9 mouse cellular contexts compared by ENCODE assay signal in genomic region chr16:4651624-4652023, GRCm38 (mm10). TPM values are rescaled to one million over a fixed set of nuclear protein-coding genes. Genes with fewer than 3 reads are reported as not detected.
DNase-seq lines count a peak whose midpoint lies in the region; ATAC-seq and TF ChIP-seq lines count a peak whose summit lies in the region.
"Had no signal": no experiment of that assay in that cellular context is flagged by ENCODE, and none has a peak within 500 bp of the region (broad histone marks: within the 10 kb centered on the region; RNA-seq: fewer than 3 reads in every experiment).

No protein-coding gene starts in this region.

- H3K27ac ChIP-seq in heart, embryonic 14.5 days (replicated peaks in 1 of 2; ENCODE audit: control insufficient read depth in 1 of 2, insufficient read depth in 1 of 2, low read depth in 2 of 2, low read length in 2 of 2): 0 out of 4 replicates have a peak overlapping the region, but pooled peaks have one; percentile 8 to 24
- H3K27ac ChIP-seq in neural tube, embryonic 15.5 days (replicated peaks): no peak overlapping the region
- peak overlapping the region; percentile 70 for H3K27ac ChIP-seq in embryonic fibroblast, embryonic 13.5 days (ENCODE audit: insufficient read depth, low read length)
- no peak overlapping the region for H3K27ac ChIP-seq in stomach, postnatal 0 days (replicated peaks)
- H3K27ac ChIP-seq in liver, embryonic 11.5 days (ENCODE audit: low read depth, low read length): no peak overlapping the region

- no peak overlapping the region for H3K4me3 ChIP-seq in heart, embryonic 14.5 days (ENCODE audit: control insufficient read depth in 1 of 2, insufficient read depth in 1 of 2, low read depth in 1 of 2, low read length in 2 of 2)
- H3K4me3 ChIP-seq in neural tube, embryonic 15.5 days (replicated peaks): no peak overlapping the region
- no peak overlapping the region for H3K4me3 ChIP-seq in embryonic fibroblast, embryonic 13.5 days (ENCODE audit: insufficient read depth, low read length)
- no peak overlapping the region for H3K4me3 ChIP-seq in stomach, postnatal 0 days (ENCODE audit: low read depth, low read length)
- no peak overlapping the region for H3K4me3 ChIP-seq in liver, embryonic 11.5 days (ENCODE audit: low read depth, low read length)

- peaks cover 56% of the 10 kb centered on the region for H3K36me3 ChIP-seq in heart, embryonic 14.5 days (ENCODE audit: control insufficient read depth, insufficient read depth, low read length)
- peaks cover 55% of the 10 kb centered on the region for H3K36me3 ChIP-seq in neural tube, embryonic 15.5 days
- peaks cover 16% of the 10 kb centered on the region for H3K36me3 ChIP-seq in stomach, postnatal 0 days (ENCODE audit: control insufficient read depth, insufficient read depth, low read length)
- peaks cover 20% of the 10 kb centered on the region for H3K36me3 ChIP-seq in liver, embryonic 11.5 days (ENCODE audit: control insufficient read depth, insufficient read depth, low read length)

- no peak overlapping the region for H3K9ac ChIP-seq in heart, embryonic 14.5 days (ENCODE audit: low read length)
- H3K9ac ChIP-seq in neural tube, embryonic 15.5 days (replicated peaks): no peak overlapping the region
- H3K9ac ChIP-seq in stomach, postnatal 0 days (ENCODE audit: low read length): peak overlapping the region; percentile 23; the same call in 1 of the 2 replicates
- H3K9ac ChIP-seq in liver, embryonic 11.5 days (ENCODE audit: low read depth, low read length): no peak overlapping the region

- no peak overlapping the region for H3K4me2 ChIP-seq in heart, embryonic 14.5 days (ENCODE audit: low read length)
- H3K4me2 ChIP-seq in neural tube, embryonic 15.5 days: no peak overlapping the region
- no peak overlapping the region for H3K4me2 ChIP-seq in stomach, postnatal 0 days (replicated peaks; ENCODE audit: low read depth)
- no peak overlapping the region for H3K4me2 ChIP-seq in liver, embryonic 11.5 days

- no peak for ATAC-seq in heart, embryonic 14.5 days (ENCODE audit: insufficient number of reproducible peaks, insufficient read depth, low FRiP score, low read depth)
- no peak for ATAC-seq in neural tube, embryonic 15.5 days (ENCODE audit: low FRiP score)
- no peak for ATAC-seq in stomach, postnatal 0 days (ENCODE audit: low FRiP score, low TSS enrichment)
- no peak for ATAC-seq in liver, embryonic 11.5 days (replicated peaks; ENCODE audit: low FRiP score)

- WGBS in heart, embryonic 14.5 days: 70% methylated on average over 7 of the region's 7 CpGs
- 59% methylated on average over 7 of the region's 7 CpGs for WGBS in neural tube, embryonic 15.5 days
- 71% methylated on average over 7 of the region's 7 CpGs for WGBS in stomach, postnatal 0 days
- WGBS in liver, embryonic 11.5 days: 81% methylated on average over 7 of the region's 7 CpGs

- no peak for TF ChIP-seq POLR2A in embryonic fibroblast, embryonic 13.5 days (IDR thresholded peaks at IDR 0.05; ENCODE audit: low read depth, low read length)

- TF ChIP-seq CTCF in embryonic fibroblast, embryonic 13.5 days (IDR thresholded peaks at IDR 0.05; ENCODE audit: borderline replicate concordance, insufficient read depth, low read length): no peak
- no peak for TF ChIP-seq CTCF in stomach, postnatal 0 days (IDR thresholded peaks at IDR 0.05; ENCODE audit: low read depth)

- H3K9me3 ChIP-seq in heart, embryonic 14.5 days (ENCODE audit: control insufficient read depth, low read length): no peaks in the 10 kb centered on the region
- H3K9me3 ChIP-seq in neural tube, embryonic 15.5 days (replicated peaks): no peaks in the 10 kb centered on the region
- H3K9me3 ChIP-seq in stomach, postnatal 0 days (ENCODE audit: control insufficient read depth, low read length): no peaks in the 10 kb centered on the region
- H3K9me3 ChIP-seq in liver, embryonic 11.5 days (ENCODE audit: control insufficient read depth, low read length): no peaks in the 10 kb centered on the region

- H3K4me1 ChIP-seq in heart, embryonic 14.5 days (ENCODE audit: control insufficient read depth in 2 of 2, insufficient read depth in 2 of 2, low read length in 2 of 2): peaks cover 56 to 67% of the 10 kb centered on the region in 2 experiments
- peaks cover 27% of the 10 kb centered on the region for H3K4me1 ChIP-seq in neural tube, embryonic 15.5 days
- peaks cover 42% of the 10 kb centered on the region for H3K4me1 ChIP-seq in embryonic fibroblast, embryonic 13.5 days (ENCODE audit: control insufficient read depth, insufficient read depth, low read length)
- peaks cover 5% of the 10 kb centered on the region for H3K4me1 ChIP-seq in stomach, postnatal 0 days (replicated peaks; ENCODE audit: control insufficient read depth, insufficient read depth)
- H3K4me1 ChIP-seq in liver, embryonic 11.5 days (replicated peaks; ENCODE audit: control insufficient read depth, insufficient read depth, low read length): peaks cover 17% of the 10 kb centered on the region

- TF ChIP-seq EP300 in stomach, postnatal 0 days (optimal IDR thresholded peaks at IDR 0.05): no peak

- no peak for DNase-seq in heart, adult 18-20 months
- peak; percentile 55 for DNase-seq in neural tube, embryonic 10.5 days (ENCODE audit: extremely low spot score, low spot score)
- DNase-seq in stomach, postnatal 0 days (ENCODE audit: low spot score): no peak
- DNase-seq in layer of hippocampus, adult 8-10 months (ENCODE audit: low spot score in 2 of 2): no peak
- no peak for DNase-seq in liver, embryonic 11.5 days (ENCODE audit: low spot score)
- DNase-seq: lung, postnatal 10 days had no signal

- H3K27me3 ChIP-seq in heart, embryonic 14.5 days (ENCODE audit: control insufficient read depth, insufficient read depth, low read length): no peaks in the 10 kb centered on the region
- no peaks in the 10 kb centered on the region for H3K27me3 ChIP-seq in neural tube, embryonic 15.5 days (replicated peaks)
- no peaks in the 10 kb centered on the region for H3K27me3 ChIP-seq in stomach, postnatal 0 days (ENCODE audit: control insufficient read depth, insufficient read depth, low read length)
- no peaks in the 10 kb centered on the region for H3K27me3 ChIP-seq in liver, embryonic 11.5 days (replicated peaks; ENCODE audit: control insufficient read depth, insufficient read depth, low read length)

RNA-seq across cellular contexts. Expression of gene Dnaja3, which starts 11.8 kb away (rescaled TPM):
- polyA plus RNA-seq in heart, embryonic 14.5 days (2014; fragmentation: Nextera tagmentation; extraction: Ambion mirVana): 68.9 and 70.3 TPM in 2 replicates
- 100 to 1,000 TPM; 152 to 155 TPM for total RNA-seq in heart, adult 18-20 months (2021)
- 68.6 and 71.0 TPM in 2 replicates for polyA plus RNA-seq in neural tube, embryonic 15.5 days (2015; fragmentation: Nextera tagmentation; extraction: Ambion mirVana)
- 39.7 and 47.6 TPM in 2 replicates for polyA plus RNA-seq in embryonic fibroblast, embryonic 13.5 days (2011; ENCODE audit: insufficient read length, low read depth, missing spikeins)
- polyA plus RNA-seq in stomach, postnatal 0 days (2015; fragmentation: Nextera tagmentation; extraction: Ambion mirVana): 47.0 and 49.2 TPM in 2 replicates
- total RNA-seq in layer of hippocampus, adult 8-10 months (2022): 10 to 100 TPM; 59.6 to 68.7 (median 64.4) TPM
- 104 and 111 TPM in 2 replicates for polyA plus RNA-seq in liver, embryonic 11.5 days (2014; fragmentation: Nextera tagmentation; extraction: Ambion mirVana)

RNA-seq across cellular contexts. Expression of gene Vasn, which starts 11.9 kb away (rescaled TPM):
- polyA plus RNA-seq in heart, embryonic 14.5 days (2014; fragmentation: Nextera tagmentation; extraction: Ambion mirVana): 11.9 and 12.8 TPM in 2 replicates
- 1 to 10 TPM; 7.7 to 9.7 TPM for total RNA-seq in heart, adult 18-20 months (2021)
- 7.1 and 8.8 TPM in 2 replicates for polyA plus RNA-seq in neural tube, embryonic 15.5 days (2015; fragmentation: Nextera tagmentation; extraction: Ambion mirVana)
- 72.1 and 79.5 TPM in 2 replicates for polyA plus RNA-seq in embryonic fibroblast, embryonic 13.5 days (2011; ENCODE audit: insufficient read length, low read depth, missing spikeins)
- 8.8 and 9.6 TPM in 2 replicates for polyA plus RNA-seq in stomach, postnatal 0 days (2015; fragmentation: Nextera tagmentation; extraction: Ambion mirVana)
- total RNA-seq in layer of hippocampus, adult 8-10 months (2022): 10 to 100 TPM in 1 of 4 experiments, 1 to 10 TPM in 3; 4.8 to 10.2 (median 6.7) TPM
- 9.3 and 9.4 TPM in 2 replicates for polyA plus RNA-seq in liver, embryonic 11.5 days (2014; fragmentation: Nextera tagmentation; extraction: Ambion mirVana)

RNA-seq across cellular contexts. Expression of gene Pam16, which starts 26.8 kb away (rescaled TPM):
- 157 and 165 TPM in 2 replicates for polyA plus RNA-seq in heart, embryonic 14.5 days (2014; fragmentation: Nextera tagmentation; extraction: Ambion mirVana)
- 100 to 1,000 TPM; 154 TPM for total RNA-seq in heart, adult 18-20 months (2021)
- 150 and 179 TPM in 2 replicates for polyA plus RNA-seq in neural tube, embryonic 15.5 days (2015; fragmentation: Nextera tagmentation; extraction: Ambion mirVana)
- 30.5 and 33.1 TPM in 2 replicates for polyA plus RNA-seq in embryonic fibroblast, embryonic 13.5 days (2011; ENCODE audit: insufficient read length, low read depth, missing spikeins)
- polyA plus RNA-seq in stomach, postnatal 0 days (2015; fragmentation: Nextera tagmentation; extraction: Ambion mirVana): 65.4 and 71.9 TPM in 2 replicates
- 100 to 1,000 TPM in 1 of 4 experiments, 10 to 100 TPM in 3; 81.5 to 100 (median 89.5) TPM for total RNA-seq in layer of hippocampus, adult 8-10 months (2022)
- polyA plus RNA-seq in liver, embryonic 11.5 days (2014; fragmentation: Nextera tagmentation; extraction: Ambion mirVana): 110 and 116 TPM in 2 replicates

RNA-seq across cellular contexts. Expression of gene Coro7, which starts 28.0 kb away (rescaled TPM):
- polyA plus RNA-seq in heart, embryonic 14.5 days (2014; fragmentation: Nextera tagmentation; extraction: Ambion mirVana): 11.9 TPM in 2 replicates
- total RNA-seq in heart, adult 18-20 months (2021): 10 to 100 TPM; 12.7 to 14.2 TPM
- polyA plus RNA-seq in neural tube, embryonic 15.5 days (2015; fragmentation: Nextera tagmentation; extraction: Ambion mirVana): 31.4 and 35.5 TPM in 2 replicates
- 17.7 and 23.3 TPM in 2 replicates for polyA plus RNA-seq in embryonic fibroblast, embryonic 13.5 days (2011; ENCODE audit: insufficient read length, low read depth, missing spikeins)
- 7.6 and 8.1 TPM in 2 replicates for polyA plus RNA-seq in stomach, postnatal 0 days (2015; fragmentation: Nextera tagmentation; extraction: Ambion mirVana)
- total RNA-seq in layer of hippocampus, adult 8-10 months (2022): 100 to 1,000 TPM in 1 of 4 experiments, 10 to 100 TPM in 3; 81.9 to 101 (median 90.3) TPM
- polyA plus RNA-seq in liver, embryonic 11.5 days (2014; fragmentation: Nextera tagmentation; extraction: Ambion mirVana): 17.4 and 18.7 TPM in 2 replicates

RNA-seq across cellular contexts. Expression of gene Glis2, which starts 57.1 kb away (rescaled TPM):
- polyA plus RNA-seq in heart, embryonic 14.5 days (2014; fragmentation: Nextera tagmentation; extraction: Ambion mirVana): 17.8 and 21.4 TPM in 2 replicates
- 1 to 10 TPM; 6.2 to 8.5 TPM for total RNA-seq in heart, adult 18-20 months (2021)
- polyA plus RNA-seq in neural tube, embryonic 15.5 days (2015; fragmentation: Nextera tagmentation; extraction: Ambion mirVana): 17.2 and 18.7 TPM in 2 replicates
- polyA plus RNA-seq in embryonic fibroblast, embryonic 13.5 days (2011; ENCODE audit: insufficient read length, low read depth, missing spikeins): 52.2 and 64.0 TPM in 2 replicates
- 11.6 and 11.7 TPM in 2 replicates for polyA plus RNA-seq in stomach, postnatal 0 days (2015; fragmentation: Nextera tagmentation; extraction: Ambion mirVana)
- total RNA-seq in layer of hippocampus, adult 8-10 months (2022): 10 to 100 TPM; 10.9 to 18.4 (median 11.9) TPM
- polyA plus RNA-seq in liver, embryonic 11.5 days (2014; fragmentation: Nextera tagmentation; extraction: Ambion mirVana): 10.8 and 11.7 TPM in 2 replicates

Comparison
In these comparisons a context has a peak if more than half of its experiments do, and no peak if none do; other contexts are left out.
1. H3K27ac ChIP-seq: peak in heart, embryonic 14.5 days (2 of 2) and embryonic fibroblast, embryonic 13.5 days (single experiment); none in neural tube, embryonic 15.5 days (single experiment), stomach, postnatal 0 days (single experiment) and liver, embryonic 11.5 days (single experiment).